Comparison of ENCODE assay signal across 23 mouse cellular contexts in genomic region chr3:41607467-41607866, GRCm38 (mm10). TPM values are rescaled to one million over a fixed set of nuclear protein-coding genes. Genes with fewer than 3 reads are reported as not detected.
A peak's percentile ranks its signal among the peaks of the same experiment; 100 is the strongest.
DNase-seq lines count a peak whose midpoint lies in the region; ATAC-seq lines count a peak whose summit lies in the region.
"Had no signal": no experiment of that assay in that cellular context is flagged by ENCODE, and none has a peak within 500 bp of the region (broad histone marks: within the 10 kb centered on the region; RNA-seq: fewer than 3 reads in every experiment).

No protein-coding gene starts in this region.

- H3K4me1 ChIP-seq in heart, embryonic 13.5 days = peaks cover 42% of the 10 kb centered on the region
- peaks cover 42% of the 10 kb centered on the region for H3K4me1 ChIP-seq in heart, embryonic 12.5 days (replicated peaks)
- no peaks in the 10 kb centered on the region for H3K4me1 ChIP-seq in limb, embryonic 11.5 days (ENCODE audit: control insufficient read depth, insufficient read depth, low read length)
- peaks cover 8% of the 10 kb centered on the region; the same call in 1 of the 2 replicates for H3K4me1 ChIP-seq in limb, embryonic 10.5 days
- no peaks in the 10 kb centered on the region for H3K4me1 ChIP-seq in neural tube, embryonic 11.5 days (ENCODE audit: control insufficient read depth, insufficient read depth, low read length)
- H3K4me1 ChIP-seq: intestine, embryonic 15.5 days had no signal

- H3K27ac ChIP-seq in heart, embryonic 13.5 days (replicated peaks) = 0 out of 2 replicates have a peak overlapping the region, but pooled peaks have one; percentile 8
- H3K27ac ChIP-seq in heart, embryonic 12.5 days (ENCODE audit: poor library complexity, severe bottlenecking) = no peak overlapping the region
- no peak overlapping the region for H3K27ac ChIP-seq in limb, embryonic 11.5 days (replicated peaks; ENCODE audit: low read depth, low read length)
- no peak overlapping the region for H3K27ac ChIP-seq in limb, embryonic 10.5 days
- H3K27ac ChIP-seq in neural tube, embryonic 11.5 days (ENCODE audit: low read depth, low read length) = no peak overlapping the region
- H3K27ac ChIP-seq: forebrain, embryonic 10.5 days; forebrain, embryonic 13.5 days; gastrocnemius, adult 2 months; heart, adult 2 months; hindbrain, embryonic 10.5 days; hindbrain, embryonic 13.5 days; intestine, embryonic 15.5 days had no signal

- H3K9me3 ChIP-seq in heart, embryonic 13.5 days = 0 out of 2 replicates have a peak, but pooled peaks cover 3% of the 10 kb centered on the region
- no peaks in the 10 kb centered on the region for H3K9me3 ChIP-seq in heart, embryonic 12.5 days (replicated peaks)
- H3K9me3 ChIP-seq in limb, embryonic 11.5 days (ENCODE audit: control insufficient read depth, low read length) = no peaks in the 10 kb centered on the region
- no peaks in the 10 kb centered on the region for H3K9me3 ChIP-seq in limb, embryonic 10.5 days (replicated peaks)
- H3K9me3 ChIP-seq in neural tube, embryonic 11.5 days (ENCODE audit: control insufficient read depth, low read length) = no peaks in the 10 kb centered on the region
- H3K9me3 ChIP-seq: forebrain, embryonic 13.5 days; hindbrain, embryonic 10.5 days; hindbrain, embryonic 13.5 days; intestine, embryonic 15.5 days had no signal

- 89% methylated on average over 8 of the region's 8 CpGs for WGBS in heart, embryonic 13.5 days
- 90% methylated on average over 8 of the region's 8 CpGs for WGBS in heart, embryonic 12.5 days
- WGBS in limb, embryonic 11.5 days = 92% methylated on average over 8 of the region's 8 CpGs
- WGBS in limb, embryonic 10.5 days = 97% methylated on average over 8 of the region's 8 CpGs
- 93% methylated on average over 8 of the region's 8 CpGs for WGBS in neural tube, embryonic 11.5 days

- no peak overlapping the region for H3K4me2 ChIP-seq in heart, embryonic 13.5 days
- H3K4me2 ChIP-seq in heart, embryonic 12.5 days = no peak overlapping the region
- H3K4me2 ChIP-seq in limb, embryonic 11.5 days (ENCODE audit: low read depth, severe bottlenecking) = no peak overlapping the region
- H3K4me2 ChIP-seq in neural tube, embryonic 11.5 days (ENCODE audit: low read depth) = no peak overlapping the region
- H3K4me2 ChIP-seq: forebrain, embryonic 13.5 days; heart, embryonic 11.5 days; hindbrain, embryonic 13.5 days; intestine, embryonic 15.5 days had no signal

- ATAC-seq in heart, embryonic 13.5 days (ENCODE audit: extremely low read depth, insufficient number of reproducible peaks, low FRiP score, low TSS enrichment) = no peak
- no peak for ATAC-seq in heart, embryonic 12.5 days (ENCODE audit: insufficient number of reproducible peaks, low FRiP score)
- no peak for ATAC-seq in limb, embryonic 11.5 days (ENCODE audit: insufficient number of reproducible peaks, low FRiP score, low TSS enrichment, low read depth)
- no peak for ATAC-seq in neural tube, embryonic 11.5 days (ENCODE audit: insufficient read depth, low FRiP score, low TSS enrichment)
- ATAC-seq: CD4-positive, CD25-positive, alpha-beta regulatory T cell, adult 4 months; forebrain, embryonic 13.5 days; forebrain, embryonic 16.5 days; hindbrain, embryonic 16.5 days had no signal

- no peak overlapping the region for H3K4me3 ChIP-seq in heart, embryonic 13.5 days
- H3K4me3 ChIP-seq in heart, embryonic 12.5 days = no peak overlapping the region
- H3K4me3 ChIP-seq in limb, embryonic 11.5 days (ENCODE audit: low read depth, low read length) = no peak overlapping the region
- H3K4me3 ChIP-seq in limb, embryonic 10.5 days = no peak overlapping the region
- H3K4me3 ChIP-seq in neural tube, embryonic 11.5 days (ENCODE audit: low read depth, low read length) = no peak overlapping the region
- H3K4me3 ChIP-seq: forebrain, embryonic 10.5 days; forebrain, embryonic 13.5 days; gastrocnemius, adult 2 months; heart, adult 2 months; hindbrain, embryonic 10.5 days; hindbrain, embryonic 13.5 days; intestine, embryonic 15.5 days had no signal

- peaks cover 63% of the 10 kb centered on the region for H3K36me3 ChIP-seq in heart, embryonic 13.5 days
- peaks cover 56% of the 10 kb centered on the region for H3K36me3 ChIP-seq in heart, embryonic 12.5 days
- H3K36me3 ChIP-seq in limb, embryonic 11.5 days (ENCODE audit: control insufficient read depth, insufficient read depth, low read length) = peaks cover 4% of the 10 kb centered on the region; the same call in 1 of the 2 replicates
- peaks cover 64% of the 10 kb centered on the region for H3K36me3 ChIP-seq in limb, embryonic 10.5 days
- peaks cover 13% of the 10 kb centered on the region for H3K36me3 ChIP-seq in neural tube, embryonic 11.5 days (ENCODE audit: control insufficient read depth, insufficient read depth, low read length)

- no peak overlapping the region for H3K9ac ChIP-seq in heart, embryonic 13.5 days
- no peak overlapping the region for H3K9ac ChIP-seq in heart, embryonic 12.5 days
- H3K9ac ChIP-seq in limb, embryonic 11.5 days (ENCODE audit: low read length) = no peak overlapping the region
- H3K9ac ChIP-seq in neural tube, embryonic 11.5 days (ENCODE audit: low read length) = no peak overlapping the region
- H3K9ac ChIP-seq: forebrain, embryonic 13.5 days; hindbrain, embryonic 13.5 days; intestine, embryonic 15.5 days had no signal

- peak; percentile 18 for DNase-seq in limb, embryonic 11.5 days (ENCODE audit: low spot score)
- DNase-seq in limb, embryonic 10.5 days (ENCODE audit: low spot score) = no peak
- DNase-seq in neural tube, embryonic 11.5 days (ENCODE audit: low spot score) = peak; percentile 4
- no peak for DNase-seq in neural tube, embryonic 10.5 days (ENCODE audit: extremely low spot score, low spot score)
- DNase-seq in spleen, postnatal 10 days (ENCODE audit: low spot score in 2 of 2) = no peak
- DNase-seq: adrenal gland, postnatal 10 days; adrenal gland, postnatal 36 days; cerebellum, adult 18-20 months; cerebellum, postnatal 14 days; gastrocnemius, adult 2 months; gastrocnemius, postnatal 25 days had no signal

- H3K27me3 ChIP-seq in heart, embryonic 13.5 days (replicated peaks) = no peaks in the 10 kb centered on the region
- H3K27me3 ChIP-seq in heart, embryonic 12.5 days (replicated peaks) = no peaks in the 10 kb centered on the region
- H3K27me3 ChIP-seq in limb, embryonic 11.5 days (ENCODE audit: control insufficient read depth, insufficient read depth, low read length) = no peaks in the 10 kb centered on the region
- H3K27me3 ChIP-seq in limb, embryonic 10.5 days (ENCODE audit: low read depth, poor library complexity, severe bottlenecking) = no peaks in the 10 kb centered on the region
- no peaks in the 10 kb centered on the region for H3K27me3 ChIP-seq in neural tube, embryonic 11.5 days (ENCODE audit: control insufficient read depth, insufficient read depth, low read length)
- H3K27me3 ChIP-seq: forebrain, embryonic 13.5 days; hindbrain, embryonic 13.5 days; intestine, embryonic 15.5 days had no signal

RNA-seq across cellular contexts. Expression of gene Jade1, which starts 51.9 kb away (rescaled TPM):
- 12.4 and 13.5 TPM in 2 replicates for polyA plus RNA-seq in heart, embryonic 13.5 days (2015; fragmentation: Nextera tagmentation; extraction: Ambion mirVana)
- polyA plus RNA-seq in heart, embryonic 12.5 days (2016; fragmentation: Nextera tagmentation; extraction: Ambion mirVana) = 17.4 and 19.3 TPM in 2 replicates
- polyA plus RNA-seq in limb, embryonic 11.5 days (2014; fragmentation: Nextera tagmentation; extraction: Ambion mirVana) = 13.7 and 13.8 TPM in 2 replicates
- 16.4 and 17.6 TPM in 2 replicates for polyA plus RNA-seq in limb, embryonic 10.5 days (2016; fragmentation: Nextera tagmentation; extraction: Ambion mirVana)
- polyA plus RNA-seq in neural tube, embryonic 11.5 days (2014; fragmentation: Nextera tagmentation; extraction: Ambion mirVana) = 14.0 and 15.6 TPM in 2 replicates

Comparison
In these comparisons a context has a peak if more than half of its experiments do, and no peak if none do; other contexts are left out.
1. DNase-seq: peak in limb, embryonic 11.5 days (single experiment) and neural tube, embryonic 11.5 days (single experiment); none in limb, embryonic 10.5 days (single experiment), neural tube, embryonic 10.5 days (single experiment) and spleen, postnatal 10 days (0 of 2).